Mouse (Mus musculus) kidney, adult 8-10 months (tissue): ENCODE measurements at regions not wholly inside any gene's neighbourhood (a gene's known extent, or its start where the extent isn't known, plus 50 kb on each side); places are given as distances from the start of the nearest gene placed in this dataset.
A peak's percentile ranks its signal among the peaks of the same experiment; 100 is the strongest.
"Not testable (repeated sequence)": the region's sequence is repeated elsewhere in the genome, so short reads cannot be mapped to it uniquely, and the experiment has no call there.

ENCODE experiments used
- DNase-seq, 2 experiments: peaks; one replicate each; pipeline ENCODE4 v3.0.0; 2022

DNA sequence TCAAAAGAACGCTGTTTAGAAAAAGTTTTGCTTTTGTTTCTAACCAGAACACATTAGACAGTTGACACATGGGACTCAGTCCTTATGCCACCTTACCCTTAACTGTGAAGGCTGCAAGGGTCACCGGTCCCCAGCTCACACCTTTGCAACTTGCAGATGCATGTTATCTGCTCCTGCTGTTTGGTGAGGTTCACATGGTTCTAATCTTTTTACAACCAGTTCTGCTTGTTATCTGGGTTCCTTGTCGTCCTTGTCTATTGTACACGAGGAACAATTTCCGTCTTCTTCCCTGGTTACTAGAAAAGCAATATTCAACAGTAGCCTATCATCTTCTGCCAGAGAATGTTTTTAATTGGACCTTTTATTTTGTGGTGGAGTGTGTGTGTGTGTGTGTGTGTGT, 200.8 kb downstream of the Gm21738 start:
- not testable (repeated sequence) for DNase-seq

DNA sequence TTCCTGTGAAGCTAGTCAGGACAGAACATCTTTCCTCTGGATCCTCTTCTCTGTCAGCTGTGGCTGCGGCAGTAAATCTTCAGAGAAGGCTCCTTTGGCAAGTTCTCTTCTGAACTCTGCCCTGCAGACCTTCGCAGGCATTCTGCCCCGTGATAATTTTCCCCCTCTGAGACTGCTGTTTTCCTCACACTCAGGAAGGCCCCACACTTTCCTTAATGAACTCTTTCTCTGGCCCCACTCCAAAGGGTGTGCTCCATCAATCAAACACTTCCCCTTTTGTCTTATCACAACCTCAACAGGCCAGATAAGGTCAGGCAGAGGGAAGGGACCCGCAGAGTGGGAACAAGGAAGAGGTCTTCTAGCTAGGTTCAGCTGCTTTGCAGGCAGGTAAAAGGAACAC, 210.2 kb downstream of the Gm21738 start:
- peak; percentile 4 to 8 for DNase-seq

DNA sequence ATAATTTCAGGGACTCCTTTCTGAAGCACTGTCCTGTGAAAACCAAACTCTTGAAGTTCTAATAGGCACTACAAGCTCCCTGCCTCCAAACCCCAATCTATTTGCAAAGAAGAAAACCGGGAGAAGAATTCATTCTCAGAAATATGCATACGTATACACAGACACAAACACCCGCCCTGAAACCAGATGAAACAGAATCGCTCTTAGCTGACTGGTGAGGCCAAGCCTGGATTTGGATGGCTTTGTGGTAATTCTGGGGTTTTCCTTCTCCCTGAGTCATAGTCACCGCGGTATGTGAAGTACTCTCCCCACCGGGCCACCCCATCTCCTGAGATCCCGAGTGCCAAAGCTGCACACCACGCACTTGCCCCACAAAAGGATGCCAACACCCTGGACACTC, 238.5 kb downstream of the Gm21738 start:
- DNase-seq = not testable (repeated sequence)

DNA sequence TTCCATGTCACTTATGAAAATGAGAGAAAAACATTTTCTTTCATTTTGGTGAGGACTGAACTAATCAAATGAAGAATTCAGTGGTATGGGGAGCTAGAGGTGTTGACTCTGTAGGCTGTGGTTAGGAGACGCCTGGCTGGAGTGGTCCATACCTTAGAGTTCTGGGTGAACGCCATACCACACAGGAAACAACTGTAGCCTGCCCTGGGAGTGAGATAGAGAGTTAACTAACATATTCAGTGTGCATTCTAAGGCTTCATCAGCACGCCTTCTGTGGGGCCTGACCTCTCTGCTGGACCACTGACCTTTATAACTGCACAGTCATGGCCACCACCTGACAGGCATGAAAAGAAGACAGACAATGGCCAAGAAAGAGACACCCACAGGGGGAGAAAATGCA, 240.7 kb downstream of the Gm21738 start:
- not testable (repeated sequence) for DNase-seq

DNA sequence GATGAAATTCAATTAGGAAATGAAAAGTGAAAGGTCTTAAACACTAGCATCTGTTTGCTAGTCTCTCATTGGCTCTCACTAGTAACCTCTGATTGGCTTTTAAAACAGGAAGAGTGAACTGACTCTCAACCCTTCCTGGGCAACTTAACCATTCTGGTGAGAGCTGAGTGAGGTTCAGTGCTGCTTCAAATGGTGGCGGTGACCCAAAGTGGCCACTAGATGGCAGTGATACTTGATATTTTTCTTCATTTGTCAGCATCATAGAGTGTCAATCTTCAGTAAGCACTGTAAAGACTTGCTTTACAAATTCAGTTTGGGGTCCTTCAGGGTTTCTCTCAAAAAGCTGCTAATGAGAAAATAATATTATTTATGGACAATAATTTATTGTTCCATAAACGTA, 243.4 kb downstream of the Gm21738 start:
- DNase-seq = peak in 1 of 2 experiments; percentile 14

DNA sequence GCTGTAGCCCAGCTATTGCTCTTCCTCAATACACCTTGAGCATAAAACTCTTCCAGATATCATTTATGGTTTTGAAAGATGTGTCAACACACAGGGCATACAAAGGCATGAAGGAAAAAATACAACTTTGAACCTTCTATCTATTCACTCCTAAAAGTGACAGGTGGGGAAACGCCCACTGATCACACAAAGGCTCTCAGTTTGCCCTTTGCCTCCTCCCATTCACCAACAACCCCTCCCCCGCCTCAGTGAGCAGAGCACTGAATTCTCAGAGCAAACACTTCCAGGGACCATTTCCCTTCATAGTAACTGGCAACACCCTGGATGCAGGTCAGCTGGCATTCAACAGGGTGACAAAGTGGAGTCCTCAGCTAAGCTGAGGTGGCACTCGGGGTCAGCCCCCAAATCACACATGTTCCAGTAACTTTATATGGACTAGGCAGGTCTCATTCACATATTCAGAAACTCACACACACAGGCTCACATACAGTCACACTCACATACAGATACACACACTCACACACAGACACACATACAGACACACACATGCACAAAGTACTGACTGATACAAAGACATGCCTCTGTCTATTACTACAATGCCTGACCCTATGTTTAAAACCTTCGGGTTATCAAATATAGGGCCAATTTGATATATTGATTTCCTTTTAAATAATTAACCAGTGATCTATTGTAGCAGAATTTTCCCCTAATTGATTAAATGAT, 248.3 kb downstream of the Gm21738 start:
- not testable (repeated sequence) for DNase-seq

DNA sequence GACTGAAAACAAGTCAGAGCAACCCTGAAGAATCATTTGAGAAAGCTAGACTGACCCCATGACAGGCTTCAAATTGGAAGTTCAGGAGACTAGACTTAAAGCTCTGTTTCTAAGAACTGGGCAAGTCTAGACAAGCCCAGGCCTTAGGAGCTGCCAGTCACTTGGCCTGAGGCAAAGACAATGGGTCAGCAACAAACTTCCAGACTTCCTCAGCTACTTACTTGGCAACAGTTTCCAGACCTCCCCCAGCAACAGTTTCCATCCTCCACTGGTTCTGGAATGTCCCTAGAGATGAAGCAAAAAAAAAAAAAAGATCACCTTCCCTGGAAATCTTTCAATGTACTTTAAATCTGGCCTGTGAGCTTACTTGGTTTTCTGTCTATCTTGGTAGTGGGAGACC, 251.9 kb downstream of the Gm21738 start:
- DNase-seq = no peak

DNA sequence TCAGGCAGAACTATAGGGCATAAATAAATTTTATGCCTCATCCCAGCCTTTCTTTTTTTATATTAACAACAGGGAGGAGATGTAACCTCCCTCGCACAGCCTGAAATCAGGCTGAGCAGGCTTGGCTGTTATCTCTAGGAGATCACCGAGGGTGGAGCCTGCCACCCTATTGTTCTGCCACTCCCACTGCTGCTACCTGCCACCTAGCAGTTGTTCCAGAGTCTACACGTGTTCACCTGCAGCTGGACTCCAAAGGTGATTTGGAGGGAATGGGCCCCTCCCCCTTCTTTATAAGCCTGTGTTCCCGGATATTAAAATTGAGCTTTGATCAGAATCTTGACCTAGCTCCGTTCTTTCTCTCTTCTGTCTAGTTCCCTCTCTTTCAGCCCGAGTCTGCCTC, 245.8 kb upstream of the Ube2e2 start:
- DNase-seq = not testable (repeated sequence)

DNA sequence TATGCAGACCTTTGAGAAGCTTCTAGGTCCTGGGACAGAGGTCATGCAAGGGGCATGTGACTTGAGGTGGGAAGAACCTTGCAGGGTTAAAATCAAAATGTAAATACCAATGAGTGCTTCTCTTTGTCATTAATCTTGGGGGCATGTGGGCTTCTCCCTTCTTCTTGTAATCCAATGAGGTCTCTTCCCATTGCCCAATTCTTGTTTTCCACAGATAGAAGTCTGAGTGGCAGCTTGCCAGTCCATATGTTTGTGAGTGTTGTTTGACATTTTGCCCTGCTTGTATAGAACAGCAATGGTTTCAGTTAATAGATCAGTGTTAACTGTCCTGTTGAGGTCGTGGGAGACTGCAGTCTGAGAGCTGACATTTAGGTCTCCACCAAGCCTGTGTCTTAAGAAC, 237.5 kb upstream of the Ube2e2 start:
- no peak for DNase-seq
